Mouse (Mus musculus) MEL (cell line): Measurements from ENCODE around the gene Nlgn1. TPM values are rescaled to one million over a fixed set of nuclear protein-coding genes. Genes with fewer than 3 reads are reported as not detected.

Experiments used
- DNase-seq: peaks from one replicate; pipeline ENCODE4 v3.0.0; 2011; ENCODE audit warnings: low read depth, low spot score
- H3K27ac ChIP-seq: 2 replicates; pipeline ENCODE4 v1.5.1; 2012; ENCODE audit warnings: low read depth, mild to moderate bottlenecking, control low read depth, low read length, moderate library complexity; ENCODE audit not compliant: control insufficient read depth
- H3K27me3 ChIP-seq, 2 experiments: fragments of 150-350 bp in 1 of 2; sonication (generic) in 1 of 2; 2 replicates each; pipeline ENCODE4 v1.6.1; 2012; ENCODE audit warnings: low read length in 2 of 2, mild to moderate bottlenecking in 2 of 2, improper control_type of control experiment in 1 of 2, moderate library complexity in 1 of 2; ENCODE audit not compliant: insufficient read depth in 2 of 2, control insufficient read depth in 1 of 2
- H3K36me3 ChIP-seq, 2 experiments: 2 replicates each; pipeline ENCODE4 v1.6.1; 2012 to 2014; ENCODE audit warnings: low read length in 2 of 2, improper control_type of control experiment in 1 of 2, inconsistent platforms in 1 of 2, mild to moderate bottlenecking in 1 of 2; ENCODE audit not compliant: insufficient read depth in 2 of 2, control insufficient read depth in 1 of 2
- H3K4me1 ChIP-seq, 2 experiments: fragments of 150-350 bp in 1 of 2; sonication (generic) in 1 of 2; 2 replicates each; pipeline ENCODE4 v1.6.1; 2012; ENCODE audit warnings: low read length in 2 of 2, improper control_type of control experiment in 1 of 2, mild to moderate bottlenecking in 1 of 2; ENCODE audit not compliant: insufficient read depth in 2 of 2, control insufficient read depth in 1 of 2
- H3K4me3 ChIP-seq, 2 experiments: fragments of 150-350 bp in 1 of 2; sonication (generic) in 1 of 2; 2 replicates each; pipeline ENCODE4 v1.5.1; 2012; ENCODE audit warnings: low read depth in 2 of 2, low read length in 2 of 2, mild to moderate bottlenecking in 2 of 2, moderate library complexity in 2 of 2, control low read depth in 1 of 2, improper control_type of control experiment in 1 of 2; ENCODE audit not compliant: control insufficient read depth in 1 of 2, insufficient read depth in 1 of 2
- H3K79me2 ChIP-seq: 2 replicates; pipeline ENCODE4 v1.6.1; 2012; ENCODE audit warnings: mild to moderate bottlenecking, low read length, moderate library complexity; ENCODE audit not compliant: control insufficient read depth, poor library complexity, insufficient read depth
- H3K9ac ChIP-seq: 2 replicates; pipeline ENCODE4 v1.6.1; 2012; ENCODE audit warnings: low read depth, mild to moderate bottlenecking, control low read depth, low read length, moderate library complexity; ENCODE audit not compliant: control insufficient read depth, poor library complexity, severe bottlenecking
- H3K9me3 ChIP-seq: fragments of 150-350 bp; sonication (generic); replicated peaks from 2 replicates; pipeline ENCODE4 v1.6.1; 2012; ENCODE audit warnings: mild to moderate bottlenecking, low read length, improper control_type of control experiment, moderate library complexity; ENCODE audit not compliant: insufficient read depth
- BHLHE40 ChIP-seq: IDR thresholded peaks from 2 replicates; pipeline ENCODE4 v1.6.1; 2012; ENCODE audit warnings: low read depth, mild to moderate bottlenecking, inconsistent platforms, low read length, improper control_type of control experiment, borderline replicate concordance
- CHD2 ChIP-seq: IDR thresholded peaks from 2 replicates; pipeline ENCODE4 v1.6.1; 2011; ENCODE audit warnings: low read length, improper control_type of control experiment
- EP300 ChIP-seq, 2 experiments: IDR thresholded peaks; 2 replicates each; pipeline ENCODE4 v1.6.1; 2011; ENCODE audit warnings: improper control_type of control experiment in 2 of 2, low read length in 2 of 2, low read depth in 1 of 2, mild to moderate bottlenecking in 1 of 2
- ETS1 ChIP-seq: IDR thresholded peaks from 2 replicates; pipeline ENCODE4 v1.6.1; 2012; ENCODE audit warnings: low read depth, mild to moderate bottlenecking, inconsistent platforms, low read length, improper control_type of control experiment, moderate library complexity
- GABPA ChIP-seq: IDR thresholded peaks from 2 replicates; pipeline ENCODE4 v1.6.1; 2012; ENCODE audit warnings: low read depth, mild to moderate bottlenecking, inconsistent platforms, low read length, improper control_type of control experiment, moderate library complexity
- GATA1 ChIP-seq: IDR thresholded peaks from 2 replicates; pipeline ENCODE4 v1.6.1; 2011; ENCODE audit warnings: low read depth, low read length, improper control_type of control experiment
- JUND ChIP-seq: IDR thresholded peaks from 2 replicates; pipeline ENCODE4 v1.6.1; 2011; ENCODE audit warnings: low read depth, mild to moderate bottlenecking, improper control_type of control experiment, low read length
- MAFK ChIP-seq: IDR thresholded peaks from 2 replicates; pipeline ENCODE4 v1.6.1; 2011; ENCODE audit warnings: low read depth, mild to moderate bottlenecking, low read length, improper control_type of control experiment, borderline replicate concordance
- MXI1 ChIP-seq: IDR thresholded peaks from 2 replicates; pipeline ENCODE4 v1.6.1; 2011; ENCODE audit warnings: mild to moderate bottlenecking, low read depth, low read length, improper control_type of control experiment
- MYB ChIP-seq: IDR thresholded peaks from 2 replicates; pipeline ENCODE4 v1.6.1; 2011; ENCODE audit warnings: mild to moderate bottlenecking, low read depth, low read length, improper control_type of control experiment
- MYC ChIP-seq: IDR thresholded peaks from 2 replicates; pipeline ENCODE4 v1.6.1; 2011; ENCODE audit warnings: low read depth, mild to moderate bottlenecking, low read length, improper control_type of control experiment, moderate library complexity
- NRF1 ChIP-seq: IDR thresholded peaks from 2 replicates; pipeline ENCODE4 v1.6.1; 2014; ENCODE audit warnings: low read depth, mild to moderate bottlenecking, inconsistent platforms, low read length, improper control_type of control experiment, moderate library complexity; ENCODE audit not compliant: poor library complexity, insufficient read depth, severe bottlenecking
- POLR2A ChIP-seq, 2 experiments: IDR thresholded peaks; 2 replicates each; pipeline ENCODE4 v1.6.1; 2011 to 2012; ENCODE audit warnings: low read length in 2 of 2, mild to moderate bottlenecking in 2 of 2, control low read depth in 1 of 2, improper control_type of control experiment in 1 of 2, low read depth in 1 of 2, moderate library complexity in 1 of 2; ENCODE audit not compliant: control insufficient read depth in 1 of 2, insufficient read depth in 1 of 2, poor library complexity in 1 of 2
- POLR2AphosphoS2 ChIP-seq: IDR thresholded peaks from 2 replicates; pipeline ENCODE4 v1.6.1; 2011; ENCODE audit warnings: low read length, improper control_type of control experiment
- SMC3 ChIP-seq: IDR thresholded peaks from 2 replicates; pipeline ENCODE4 v1.6.1; 2011; ENCODE audit warnings: low read depth, low read length, improper control_type of control experiment
- TAL1 ChIP-seq: IDR thresholded peaks from 2 replicates; pipeline ENCODE4 v1.6.1; 2012; ENCODE audit warnings: mild to moderate bottlenecking, inconsistent platforms, low read length, moderate library complexity, mixed read lengths
- TBP ChIP-seq: IDR thresholded peaks from 2 replicates; pipeline ENCODE4 v1.8.0; 2011; ENCODE audit warnings: low read depth, low read length, improper control_type of control experiment
- TCF12 ChIP-seq: IDR thresholded peaks from 2 replicates; pipeline ENCODE4 v1.6.1; 2014; ENCODE audit warnings: low read depth, mild to moderate bottlenecking, inconsistent platforms, low read length, improper control_type of control experiment, moderate library complexity
- UBTF ChIP-seq: IDR thresholded peaks from 2 replicates; pipeline ENCODE4 v1.6.1; 2012; ENCODE audit warnings: low read depth, mild to moderate bottlenecking, inconsistent platforms, low read length, improper control_type of control experiment, moderate library complexity, borderline replicate concordance; ENCODE audit not compliant: insufficient read depth
- ZC3H11A ChIP-seq: IDR thresholded peaks from 2 replicates; pipeline ENCODE4 v1.6.1; 2012; ENCODE audit warnings: low read depth, mild to moderate bottlenecking, inconsistent platforms, low read length, improper control_type of control experiment
- ZMIZ1 ChIP-seq: IDR thresholded peaks from 2 replicates; pipeline ENCODE4 v1.6.1; 2012; ENCODE audit warnings: low read depth, mild to moderate bottlenecking, inconsistent platforms, low read length, improper control_type of control experiment, moderate library complexity
- ZNF384 ChIP-seq: IDR thresholded peaks from 2 replicates; pipeline ENCODE4 v1.6.1; 2012; ENCODE audit warnings: low read depth, mild to moderate bottlenecking, inconsistent platforms, low read length, improper control_type of control experiment
- polyA plus RNA-seq, 2 experiments: library from polyadenylated mRNA; stranded (reverse) in 1 of 2; unstranded in 1 of 2; fragments of >175 nt in 1 of 2; fragments of >200 nt in 1 of 2; gene quantifications; 2 replicates each; pipeline versions ENCODE4 v1.2.1 to v1.2.4; 2012; ENCODE audit warnings: low replicate concordance in 2 of 2, low read depth in 1 of 2; ENCODE audit not compliant: insufficient read length in 2 of 2, insufficient read depth in 1 of 2, missing spikeins in 1 of 2
- total RNA-seq: library from RNA; depleted of rRNA; stranded (reverse); fragments of 300-350 nt; gene quantifications from 2 replicates; pipeline ENCODE4 v1.2.3, GENCODE M21; 2012

Nlgn1 gene
- total and polyA plus RNA-seq, 3 experiments = not detected

DNA sequence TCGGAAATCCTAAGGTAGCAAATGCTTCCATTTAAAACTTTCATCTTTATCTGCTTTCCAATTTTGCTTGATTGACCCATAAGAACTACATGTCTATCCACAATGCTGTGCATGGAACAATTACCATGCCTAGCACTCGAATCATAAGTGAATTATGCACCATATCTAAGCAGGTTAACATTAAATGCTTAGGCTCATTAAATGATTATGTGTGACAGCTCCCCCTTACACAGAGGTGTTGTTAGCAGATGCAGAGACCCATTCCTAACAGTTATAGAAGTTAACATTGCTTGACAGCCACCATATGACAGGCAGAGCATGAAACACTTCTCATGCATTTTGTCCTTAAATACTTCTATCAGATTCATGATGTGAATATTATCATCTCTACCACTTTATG is 89.0 kb downstream of the Nlgn1 start:
- H3K79me2 ChIP-seq = no peaks in the 10 kb centered on the region
- H3K9ac ChIP-seq = no peak overlapping the region
- H3K27ac ChIP-seq = no peak overlapping the region
- H3K36me3 ChIP-seq = no peaks in the 10 kb centered on the region
- no peaks in the 10 kb centered on the region for H3K27me3 ChIP-seq
- H3K9me3 ChIP-seq = no peaks in the 10 kb centered on the region
- no peak for DNase-seq
- TF ChIP-seq BHLHE40 (no peak), SMC3 (no peak), POLR2AphosphoS2 (no peak), POLR2A (IDR thresholded peaks at IDR 0.05; ENCODE audit: control insufficient read depth in 1 of 2, insufficient read depth in 1 of 2, low read depth in 1 of 2, low read length in 2 of 2, poor library complexity in 1 of 2) (no peak), ZC3H11A (no peak), UBTF (no peak), MYB (no peak), GATA1 (no peak), CHD2 (no peak), TBP (no peak), ZMIZ1 (no peak), EP300 (IDR thresholded peaks at IDR 0.05; ENCODE audit: low read depth in 1 of 2, low read length in 2 of 2) (no peak), JUND (no peak)
- H3K4me3 ChIP-seq = no peak overlapping the region
- no peaks in the 10 kb centered on the region for H3K4me1 ChIP-seq

DNA sequence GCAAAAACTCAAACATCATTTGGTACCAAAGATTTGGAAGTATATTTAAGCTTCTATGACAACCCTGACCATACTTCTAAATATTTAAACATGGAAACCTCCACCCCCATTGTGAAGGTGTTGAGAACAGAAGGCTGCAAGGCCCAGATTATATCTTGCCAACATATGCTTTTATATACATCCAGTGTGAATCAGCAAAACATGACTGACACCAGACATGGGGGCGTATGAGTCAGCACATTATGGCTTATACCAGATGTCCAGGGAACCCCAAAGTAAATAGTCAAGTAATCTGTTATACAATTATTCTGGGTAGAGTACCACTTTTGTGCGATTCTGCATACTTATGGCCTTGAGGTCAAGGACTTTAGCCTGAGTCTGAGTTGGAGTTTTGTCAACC is 102.3 kb downstream of the Nlgn1 start:
- no peaks in the 10 kb centered on the region for H3K79me2 ChIP-seq
- H3K27ac ChIP-seq = peak overlapping the region; percentile 32; the same call in 1 of the 2 replicates
- no peak overlapping the region for H3K9ac ChIP-seq
- no peaks in the 10 kb centered on the region for H3K9me3 ChIP-seq
- DNase-seq = peak; percentile 67
- peaks cover 0 to 21% of the 10 kb centered on the region in 2 experiments; a peak in 2 of 4 replicates for H3K36me3 ChIP-seq
- H3K4me1 ChIP-seq = peaks cover 10 to 19% of the 10 kb centered on the region in 2 experiments
- no peaks in the 10 kb centered on the region for H3K27me3 ChIP-seq
- TF ChIP-seq JUND (no peak), GATA1 (peak; percentile 41), TAL1 (no peak), CHD2 (no peak), ZNF384 (no peak), NRF1 (no peak), MAFK (peak; percentile 81; the same call in 1 of the 2 replicates), GABPA (peak; percentile 38; the same call in 1 of the 2 replicates), ETS1 (peak; percentile 96), SMC3 (no peak), EP300 (IDR thresholded peaks at IDR 0.05; ENCODE audit: low read depth in 1 of 2, low read length in 2 of 2) (peak; percentile 66 to 75), TCF12 (0 out of 2 replicates have a peak, but pooled peaks have one; percentile 39), MYC (no peak), MXI1 (no peak)
- TF ChIP-seq, all 39 proteins: peak for 6
- no peak overlapping the region for H3K4me3 ChIP-seq
